ENCODE assay signal across 11 mouse cellular contexts in genomic region chr4:127530779-127531178, GRCm38 (mm10).
"Had no signal": no experiment of that assay in that cellular context is flagged by ENCODE, and none has a peak within 500 bp of the region (broad histone marks: within the 10 kb centered on the region; RNA-seq: fewer than 3 reads in every experiment).

No protein-coding gene starts in this region.

- DNase-seq: liver, embryonic 13.5 days; liver, postnatal 0 days; lung, adult 2 months; lung, postnatal 14 days; lung, postnatal 36 days; thymus, adult 2 months; thymus, postnatal 25 days; thymus, postnatal 4 days had no signal

- ATAC-seq: liver, postnatal 0 days; lung, postnatal 0 days; midbrain, embryonic 13.5 days; midbrain, embryonic 15.5 days had no signal
